Mouse (Mus musculus): ENCODE data around the gene Hgd. TPM values are rescaled to one million over a fixed set of nuclear protein-coding genes. Genes with fewer than 3 reads are reported as not detected.

Gene Hgd
- polyA plus RNA-seq, 1 experiment = 0.02 TPM

- Histone ChIP-seq H3K4me2 (ENCODE audit: low read depth) (no peak overlapping the region), H3K36me3 (ENCODE audit: control insufficient read depth, insufficient read depth) (no peaks in the 10 kb centered on the region), H3K79me2 (ENCODE audit: control insufficient read depth, insufficient read depth) (no peaks in the 10 kb centered on the region), H3ac (ENCODE audit: control insufficient read depth, insufficient read length) (no peak overlapping the region), H3K4me3 (no peak overlapping the region), H3K27me3 (ENCODE audit: control insufficient read depth, insufficient read depth, insufficient read length) (no peaks in the 10 kb centered on the region)
- TF ChIP-seq MYOD1 (IDR thresholded peaks at IDR 0.05; ENCODE audit: control insufficient read depth in 1 of 3, insufficient read length in 2 of 3, low read depth in 2 of 3) (no peak), TCF12 (IDR thresholded peaks at IDR 0.05; ENCODE audit: insufficient read depth, poor library complexity, severe bottlenecking) (no peak), MAX (IDR thresholded peaks at IDR 0.05; ENCODE audit: low read depth) (no peak), MYOG (IDR thresholded peaks at IDR 0.05; ENCODE audit: control insufficient read depth in 1 of 3, insufficient read depth in 1 of 3, insufficient read length in 2 of 3, low read depth in 2 of 3) (no peak), CEBPB (IDR thresholded peaks at IDR 0.05; ENCODE audit: insufficient read depth, poor library complexity, severe bottlenecking) (no peak), TCF3 (IDR thresholded peaks at IDR 0.05; ENCODE audit: insufficient read length, low read depth) (no peak), USF1 (IDR thresholded peaks at IDR 0.05; ENCODE audit: low read depth) (no peak), E2F4 (IDR thresholded peaks at IDR 0.05; ENCODE audit: insufficient read depth) (no peak), REST (IDR thresholded peaks at IDR 0.05; ENCODE audit: insufficient read depth, insufficient read length) (no peak), POLR2A (IDR thresholded peaks at IDR 0.05; ENCODE audit: insufficient read length, low read depth) (no peak), POLR2AphosphoS2 (IDR thresholded peaks at IDR 0.05; ENCODE audit: insufficient read length, low read depth) (no peak), SRF (IDR thresholded peaks at IDR 0.05; ENCODE audit: control insufficient read depth, insufficient read length, low read depth) (no peak)
Observed at GRCm38 (mm10) chr16:37611072-37611471, 31.1 kb downstream of the Hgd start.

DNA sequence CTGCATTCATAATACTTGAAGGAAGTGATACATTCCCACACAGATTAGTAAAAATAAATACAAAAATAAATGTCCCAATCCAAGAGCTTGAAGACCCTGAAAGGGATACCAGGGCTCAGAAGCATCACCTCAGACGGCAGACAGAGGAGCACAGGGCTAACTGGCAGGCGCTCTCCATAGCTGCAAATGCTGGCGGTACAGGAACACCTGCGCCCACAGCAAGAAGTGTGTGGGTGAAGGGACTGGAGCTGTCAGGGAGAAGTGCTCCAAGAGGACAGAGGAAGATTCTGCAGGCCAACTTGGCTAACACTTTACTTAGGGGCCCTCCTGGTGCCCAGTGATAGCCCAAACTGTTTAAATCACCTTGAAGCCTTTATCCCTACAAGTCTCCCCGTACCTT is 32.1 kb downstream of the Hgd start:
- Histone ChIP-seq H3K4me3 (no peak overlapping the region), H3K79me2 (ENCODE audit: control insufficient read depth, insufficient read depth) (no peaks in the 10 kb centered on the region), H3ac (ENCODE audit: control insufficient read depth, insufficient read length) (no peak overlapping the region), H3K4me2 (ENCODE audit: low read depth) (no peak overlapping the region), H3K36me3 (ENCODE audit: control insufficient read depth, insufficient read depth) (no peaks in the 10 kb centered on the region), H3K27me3 (ENCODE audit: control insufficient read depth, insufficient read depth, insufficient read length) (no peaks in the 10 kb centered on the region)
- no peak for TF ChIP-seq USF1 (IDR thresholded peaks at IDR 0.05; ENCODE audit: low read depth)

DNA sequence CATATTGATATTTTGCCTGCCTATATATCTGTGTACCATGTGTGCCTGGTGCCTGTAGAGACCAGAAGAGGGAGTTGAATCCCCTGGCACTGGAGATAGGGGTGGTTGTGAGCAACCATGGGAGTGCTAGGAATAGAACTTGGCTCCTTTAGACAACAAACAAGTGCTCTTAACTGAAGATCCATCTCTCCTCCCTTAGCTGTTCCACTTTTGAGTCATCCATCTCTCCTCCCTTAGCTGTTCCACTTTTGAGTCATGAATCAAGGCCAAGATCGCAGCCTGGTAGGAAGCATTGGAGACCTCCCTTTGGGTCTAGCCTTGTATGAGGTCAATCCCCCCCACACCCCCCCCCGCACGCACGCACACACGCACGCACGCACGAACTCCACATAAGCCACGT is 34.6 kb downstream of the Hgd start:
- Histone ChIP-seq H3K27me3 (ENCODE audit: control insufficient read depth, insufficient read depth, insufficient read length) (no peaks in the 10 kb centered on the region), H3ac (ENCODE audit: control insufficient read depth, insufficient read length) (no peak overlapping the region), H3K4me3 (no peak overlapping the region), H3K79me2 (ENCODE audit: control insufficient read depth, insufficient read depth) (no peaks in the 10 kb centered on the region), H3K4me2 (ENCODE audit: low read depth) (no peak overlapping the region), H3K36me3 (ENCODE audit: control insufficient read depth, insufficient read depth) (no peaks in the 10 kb centered on the region)
- TF ChIP-seq POLR2A (IDR thresholded peaks at IDR 0.05; ENCODE audit: insufficient read length, low read depth) = no peak
- TF ChIP-seq POLR2AphosphoS2 (IDR thresholded peaks at IDR 0.05; ENCODE audit: insufficient read length, low read depth) = no peak
- no peak for TF ChIP-seq CEBPB (IDR thresholded peaks at IDR 0.05; ENCODE audit: insufficient read depth, poor library complexity, severe bottlenecking)
- TF ChIP-seq TCF3 (IDR thresholded peaks at IDR 0.05; ENCODE audit: insufficient read length, low read depth) = no peak
- no peak for TF ChIP-seq MYOD1 (IDR thresholded peaks at IDR 0.05; ENCODE audit: control insufficient read depth in 1 of 3, insufficient read length in 2 of 3, low read depth in 2 of 3)
- no peak for TF ChIP-seq MAX (IDR thresholded peaks at IDR 0.05; ENCODE audit: low read depth)
- no peak for TF ChIP-seq USF1 (IDR thresholded peaks at IDR 0.05; ENCODE audit: low read depth)
- TF ChIP-seq REST (IDR thresholded peaks at IDR 0.05; ENCODE audit: insufficient read depth, insufficient read length) = no peak
- TF ChIP-seq TCF12 (IDR thresholded peaks at IDR 0.05; ENCODE audit: insufficient read depth, poor library complexity, severe bottlenecking) = no peak
- TF ChIP-seq SRF (IDR thresholded peaks at IDR 0.05; ENCODE audit: control insufficient read depth, insufficient read length, low read depth) = no peak
- no peak for TF ChIP-seq MYOG (IDR thresholded peaks at IDR 0.05; ENCODE audit: control insufficient read depth in 1 of 3, insufficient read depth in 1 of 3, insufficient read length in 2 of 3, low read depth in 2 of 3)
- no peak for TF ChIP-seq E2F4 (IDR thresholded peaks at IDR 0.05; ENCODE audit: insufficient read depth)

DNA sequence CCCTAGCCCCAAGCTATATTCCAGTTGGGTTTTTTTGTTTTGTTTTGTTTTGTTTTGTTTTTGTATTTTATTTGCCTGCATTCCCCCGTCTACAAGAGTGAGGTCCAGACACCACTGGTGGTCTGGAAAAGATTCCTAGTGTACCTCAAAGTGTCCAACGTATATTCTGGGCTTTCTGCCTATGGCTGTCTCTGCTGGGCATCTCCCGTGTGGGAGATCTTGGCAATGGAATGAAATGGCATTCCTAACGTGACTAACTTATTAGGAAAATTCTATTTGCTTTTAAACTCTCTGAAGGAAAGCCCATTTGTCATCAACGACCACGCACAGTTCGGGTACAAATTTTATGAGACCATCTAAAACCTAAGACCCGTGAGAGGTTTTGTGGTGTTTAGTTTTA is 35.5 kb downstream of the Hgd start:
- Histone ChIP-seq H3ac (ENCODE audit: control insufficient read depth, insufficient read length) (no peak overlapping the region), H3K36me3 (ENCODE audit: control insufficient read depth, insufficient read depth) (no peaks in the 10 kb centered on the region), H3K27me3 (ENCODE audit: control insufficient read depth, insufficient read depth, insufficient read length) (no peaks in the 10 kb centered on the region), H3K79me2 (ENCODE audit: control insufficient read depth, insufficient read depth) (no peaks in the 10 kb centered on the region), H3K4me3 (no peak overlapping the region), H3K4me2 (ENCODE audit: low read depth) (no peak overlapping the region)
- TF ChIP-seq E2F4 (IDR thresholded peaks at IDR 0.05; ENCODE audit: insufficient read depth) (no peak), MYOG (IDR thresholded peaks at IDR 0.05; ENCODE audit: control insufficient read depth in 1 of 3, insufficient read depth in 1 of 3, insufficient read length in 2 of 3, low read depth in 2 of 3) (no peak), USF1 (IDR thresholded peaks at IDR 0.05; ENCODE audit: low read depth) (no peak), MAX (IDR thresholded peaks at IDR 0.05; ENCODE audit: low read depth) (no peak), MYOD1 (IDR thresholded peaks at IDR 0.05; ENCODE audit: control insufficient read depth in 1 of 3, insufficient read length in 2 of 3, low read depth in 2 of 3) (no peak), POLR2A (IDR thresholded peaks at IDR 0.05; ENCODE audit: insufficient read length, low read depth) (no peak)

DNA sequence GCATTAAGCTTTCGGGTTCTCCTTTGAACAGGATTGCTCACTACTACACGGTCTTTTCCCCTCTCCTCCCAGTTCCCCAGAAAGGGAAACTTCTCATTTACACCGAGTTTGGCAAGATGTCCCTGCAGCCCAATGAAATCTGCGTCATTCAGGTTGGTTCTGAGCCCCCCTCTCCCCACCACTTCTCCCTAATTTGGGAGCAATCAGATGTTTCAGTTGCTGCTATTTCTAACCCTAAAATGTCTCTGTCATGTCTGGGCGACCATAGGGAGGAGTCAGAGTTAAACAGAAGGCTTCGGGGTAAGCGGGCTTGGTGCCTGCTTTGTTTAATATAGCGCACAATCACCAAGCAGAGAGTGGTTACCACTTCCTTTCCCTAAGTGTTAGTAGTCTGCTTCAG is 36.2 kb downstream of the Hgd start:
- H3K4me2 ChIP-seq (ENCODE audit: low read depth) = no peak overlapping the region
- H3K79me2 ChIP-seq (ENCODE audit: control insufficient read depth, insufficient read depth) = no peaks in the 10 kb centered on the region
- no peak overlapping the region for H3K4me3 ChIP-seq
- no peaks in the 10 kb centered on the region for H3K36me3 ChIP-seq (ENCODE audit: control insufficient read depth, insufficient read depth)
- H3K27me3 ChIP-seq (ENCODE audit: control insufficient read depth, insufficient read depth, insufficient read length) = no peaks in the 10 kb centered on the region
- TF ChIP-seq MYOD1 (IDR thresholded peaks at IDR 0.05; ENCODE audit: control insufficient read depth in 1 of 3, insufficient read length in 2 of 3, low read depth in 2 of 3) (no peak), CEBPB (IDR thresholded peaks at IDR 0.05; ENCODE audit: insufficient read depth, poor library complexity, severe bottlenecking) (no peak), TCF12 (IDR thresholded peaks at IDR 0.05; ENCODE audit: insufficient read depth, poor library complexity, severe bottlenecking) (no peak), POLR2AphosphoS2 (IDR thresholded peaks at IDR 0.05; ENCODE audit: insufficient read length, low read depth) (no peak), TCF3 (IDR thresholded peaks at IDR 0.05; ENCODE audit: insufficient read length, low read depth) (no peak), USF1 (IDR thresholded peaks at IDR 0.05; ENCODE audit: low read depth) (no peak), SRF (IDR thresholded peaks at IDR 0.05; ENCODE audit: control insufficient read depth, insufficient read length, low read depth) (no peak), REST (IDR thresholded peaks at IDR 0.05; ENCODE audit: insufficient read depth, insufficient read length) (no peak), MAX (IDR thresholded peaks at IDR 0.05; ENCODE audit: low read depth) (no peak), POLR2A (IDR thresholded peaks at IDR 0.05; ENCODE audit: insufficient read length, low read depth) (no peak), MYOG (IDR thresholded peaks at IDR 0.05; ENCODE audit: control insufficient read depth in 1 of 3, insufficient read depth in 1 of 3, insufficient read length in 2 of 3, low read depth in 2 of 3) (no peak), E2F4 (IDR thresholded peaks at IDR 0.05; ENCODE audit: insufficient read depth) (no peak)
- no peak overlapping the region for H3ac ChIP-seq (ENCODE audit: control insufficient read depth, insufficient read length)

Data from myocyte (in vitro differentiated cells).